Mouse (Mus musculus): Measurements from ENCODE around the gene Sox15.
"Not testable (repeated sequence)": the region's sequence is repeated elsewhere in the genome, so short reads cannot be mapped to it uniquely, and the experiment has no call there.

Sox15 gene

GRCm38 (mm10) chr11:69681314-69682208, 26.4 kb downstream of the Sox15 start, which contains the start of gene Senp3:
TSS of gene Senp3 (minus strand) at chr11:69682084.
- peak; percentile 95 for DNase-seq

- no peak for DNase-seq
Observed at GRCm38 (mm10) chr11:69682209-69682839, 27.2 kb downstream of the Sox15 start.

- peak; percentile 85 for DNase-seq
Observed at GRCm38 (mm10) chr11:69682840-69683533, 27.9 kb downstream of the Sox15 start.

- DNase-seq: no peak
Observed at GRCm38 (mm10) chr11:69683576-69683975, 28.5 kb downstream of the Sox15 start.

GRCm38 (mm10) chr11:69684128-69684745, 29.1 kb downstream of the Sox15 start:
- no peak for DNase-seq

GRCm38 (mm10) chr11:69684936-69685335, 29.8 kb downstream of the Sox15 start:
- DNase-seq: no peak

GRCm38 (mm10) chr11:69685526-69686148, 30.5 kb downstream of the Sox15 start, which contains the start of gene Tnfsf13:
TSS of gene Tnfsf13 (minus strand) at chr11:69685784.
- DNase-seq: peak; percentile 82

- peak; percentile 72 for DNase-seq
Observed at GRCm38 (mm10) chr11:69686377-69686776, 31.3 kb downstream of the Sox15 start.

GRCm38 (mm10) chr11:69687061-69687460, 31.9 kb downstream of the Sox15 start:
- DNase-seq: no peak

GRCm38 (mm10) chr11:69689891-69690290, 34.8 kb downstream of the Sox15 start:
- no peak for DNase-seq

GRCm38 (mm10) chr11:69692196-69692811, 37.2 kb downstream of the Sox15 start:
- no peak for DNase-seq

- DNase-seq: no peak
Observed at GRCm38 (mm10) chr11:69692863-69693262, 37.7 kb downstream of the Sox15 start.

GRCm38 (mm10) chr11:69693421-69693965, 38.4 kb downstream of the Sox15 start:
- no peak for DNase-seq

GRCm38 (mm10) chr11:69695046-69695360, 39.9 kb downstream of the Sox15 start:
- no peak for DNase-seq

GRCm38 (mm10) chr11:69695361-69696181, 40.5 kb downstream of the Sox15 start, which contains the start of the genes Tnfsf12 and Tnfsfm13:
TSS of gene Tnfsf12 (minus strand) at chr11:69695849.
TSS of gene Tnfsfm13 (minus strand) at chr11:69696098.
- DNase-seq: peak; percentile 65

- DNase-seq: no peak
Observed at GRCm38 (mm10) chr11:69697396-69697795, 42.3 kb downstream of the Sox15 start.

GRCm38 (mm10) chr11:69698574-69698973, 43.5 kb downstream of the Sox15 start:
- DNase-seq: no peak

GRCm38 (mm10) chr11:69699595-69699994, 44.5 kb downstream of the Sox15 start:
- DNase-seq: no peak

GRCm38 (mm10) chr11:69702886-69703285, 47.8 kb downstream of the Sox15 start:
- DNase-seq: not testable (repeated sequence)

- DNase-seq: not testable (repeated sequence)
Observed at GRCm38 (mm10) chr11:69703381-69703780, 48.3 kb downstream of the Sox15 start.
